Mouse (Mus musculus): Measurements from ENCODE around the gene Zfp513. TPM values are rescaled to one million over a fixed set of nuclear protein-coding genes. Genes with fewer than 3 reads are reported as not detected.

Gene Zfp513
- polyA plus RNA-seq, 1 experiment from 2014 or later = 7.4 TPM

- Histone ChIP-seq H3K4me1 (ENCODE audit: control insufficient read depth, insufficient read depth, low read length) (peaks cover 18% of the 10 kb centered on the region; the same call in 1 of the 2 replicates), H3K27me3 (ENCODE audit: control insufficient read depth, insufficient read depth, low read length) (no peaks in the 10 kb centered on the region), H3K4me3 (ENCODE audit: low read depth, low read length) (no peak overlapping the region), H3K36me3 (ENCODE audit: control insufficient read depth, insufficient read depth, low read length) (peaks cover 45% of the 10 kb centered on the region), H3K27ac (ENCODE audit: low read depth, low read length) (no peak overlapping the region), H3K4me2 (ENCODE audit: low read depth, low read length) (no peak overlapping the region), H3K9me3 (ENCODE audit: control insufficient read depth, low read length) (peaks cover 5% of the 10 kb centered on the region), H3K9ac (replicated peaks; ENCODE audit: low read depth, low read length) (no peak overlapping the region)
- 90% methylated on average over 2 of the region's 2 CpGs for WGBS
- ATAC-seq (ENCODE audit: low read depth) = no peak
Measured at GRCm38 (mm10) chr5:31203866-31204265, 1.8 kb upstream of the Zfp513 start.

- peaks cover 18% of the 10 kb centered on the region; the same call in 1 of the 2 replicates for H3K4me1 ChIP-seq (ENCODE audit: control insufficient read depth, insufficient read depth, low read length)
- peak overlapping the region; percentile 80 for H3K4me3 ChIP-seq (ENCODE audit: low read depth, low read length)
- peak overlapping the region; percentile 84; the same call in 1 of the 2 replicates for H3K9ac ChIP-seq (replicated peaks; ENCODE audit: low read depth, low read length)
- ATAC-seq (ENCODE audit: low read depth) = no peak
- H3K27me3 ChIP-seq (ENCODE audit: control insufficient read depth, insufficient read depth, low read length) = no peaks in the 10 kb centered on the region
- 82% methylated on average over 7 of the region's 7 CpGs for WGBS
- peaks cover 54% of the 10 kb centered on the region for H3K36me3 ChIP-seq (ENCODE audit: control insufficient read depth, insufficient read depth, low read length)
- 0 out of 2 replicates have a peak overlapping the region, but pooled peaks have one; percentile 75 for H3K27ac ChIP-seq (ENCODE audit: low read depth, low read length)
- H3K9me3 ChIP-seq (ENCODE audit: control insufficient read depth, low read length) = peaks cover 5% of the 10 kb centered on the region
- H3K4me2 ChIP-seq (ENCODE audit: low read depth, low read length) = peak overlapping the region; percentile 69
Measured at GRCm38 (mm10) chr5:31202933-31203332, 830 bp upstream of the Zfp513 start.

GRCm38 (mm10) chr5:31201042-31201741 is 911 bp downstream of the Zfp513 start:
- Histone ChIP-seq H3K27me3 (ENCODE audit: control insufficient read depth, insufficient read depth, low read length) (no peaks in the 10 kb centered on the region), H3K27ac (ENCODE audit: low read depth, low read length) (peak overlapping the region; percentile 84; the same call in 1 of the 2 replicates), H3K9me3 (ENCODE audit: control insufficient read depth, low read length) (peaks cover 5% of the 10 kb centered on the region), H3K9ac (replicated peaks; ENCODE audit: low read depth, low read length) (peak overlapping the region; percentile 84), H3K36me3 (ENCODE audit: control insufficient read depth, insufficient read depth, low read length) (peaks cover 65% of the 10 kb centered on the region), H3K4me3 (ENCODE audit: low read depth, low read length) (peak overlapping the region; percentile 80), H3K4me2 (ENCODE audit: low read depth, low read length) (peak overlapping the region; percentile 84), H3K4me1 (ENCODE audit: control insufficient read depth, insufficient read depth, low read length) (peaks cover 18% of the 10 kb centered on the region; the same call in 1 of the 2 replicates)
- WGBS = 22% methylated on average over 13 of the region's 13 CpGs
- ATAC-seq (ENCODE audit: low read depth) = no peak

GRCm38 (mm10) chr5:31200327-31200768 is 1.8 kb downstream of the Zfp513 start:
- H3K27ac ChIP-seq (ENCODE audit: low read depth, low read length) = 0 out of 2 replicates have a peak overlapping the region, but pooled peaks have one; percentile 28
- peaks cover 67% of the 10 kb centered on the region for H3K36me3 ChIP-seq (ENCODE audit: control insufficient read depth, insufficient read depth, low read length)
- peaks cover 5% of the 10 kb centered on the region for H3K9me3 ChIP-seq (ENCODE audit: control insufficient read depth, low read length)
- H3K4me1 ChIP-seq (ENCODE audit: control insufficient read depth, insufficient read depth, low read length) = peaks cover 18% of the 10 kb centered on the region; the same call in 1 of the 2 replicates
- no peaks in the 10 kb centered on the region for H3K27me3 ChIP-seq (ENCODE audit: control insufficient read depth, insufficient read depth, low read length)
- WGBS = 90% methylated on average over 27 of the region's 27 CpGs
- no peak overlapping the region for H3K9ac ChIP-seq (replicated peaks; ENCODE audit: low read depth, low read length)
- H3K4me2 ChIP-seq (ENCODE audit: low read depth, low read length) = peak overlapping the region; percentile 84
- H3K4me3 ChIP-seq (ENCODE audit: low read depth, low read length) = peak overlapping the region; percentile 11; the same call in 1 of the 2 replicates
- ATAC-seq (ENCODE audit: low read depth) = no peak

- 82% methylated on average over 9 of the region's 9 CpGs for WGBS
- no peak overlapping the region for H3K9ac ChIP-seq (replicated peaks; ENCODE audit: low read depth, low read length)
- no peaks in the 10 kb centered on the region for H3K27me3 ChIP-seq (ENCODE audit: control insufficient read depth, insufficient read depth, low read length)
- peak overlapping the region; percentile 11; the same call in 1 of the 2 replicates for H3K4me3 ChIP-seq (ENCODE audit: low read depth, low read length)
- H3K27ac ChIP-seq (ENCODE audit: low read depth, low read length) = 0 out of 2 replicates have a peak overlapping the region, but pooled peaks have one; percentile 28
- H3K9me3 ChIP-seq (ENCODE audit: control insufficient read depth, low read length) = peaks cover 5% of the 10 kb centered on the region
- ATAC-seq (ENCODE audit: low read depth) = no peak
- peaks cover 18% of the 10 kb centered on the region; the same call in 1 of the 2 replicates for H3K4me1 ChIP-seq (ENCODE audit: control insufficient read depth, insufficient read depth, low read length)
- H3K4me2 ChIP-seq (ENCODE audit: low read depth, low read length) = peak overlapping the region; percentile 84; the same call in 1 of the 2 replicates
- H3K36me3 ChIP-seq (ENCODE audit: control insufficient read depth, insufficient read depth, low read length) = peaks cover 72% of the 10 kb centered on the region
Measured at GRCm38 (mm10) chr5:31199893-31200292, 2.2 kb downstream of the Zfp513 start.

- H3K4me2 ChIP-seq (ENCODE audit: low read depth, low read length) = no peak overlapping the region
- H3K9ac ChIP-seq (replicated peaks; ENCODE audit: low read depth, low read length) = no peak overlapping the region
- ATAC-seq (ENCODE audit: low read depth) = no peak
- peaks cover 5% of the 10 kb centered on the region for H3K9me3 ChIP-seq (ENCODE audit: control insufficient read depth, low read length)
- no peak overlapping the region for H3K4me3 ChIP-seq (ENCODE audit: low read depth, low read length)
- WGBS = 92% methylated on average over 19 of the region's 19 CpGs
- no peaks in the 10 kb centered on the region for H3K27me3 ChIP-seq (ENCODE audit: control insufficient read depth, insufficient read depth, low read length)
- H3K4me1 ChIP-seq (ENCODE audit: control insufficient read depth, insufficient read depth, low read length) = peaks cover 20% of the 10 kb centered on the region; the same call in 1 of the 2 replicates
- peaks cover 72% of the 10 kb centered on the region for H3K36me3 ChIP-seq (ENCODE audit: control insufficient read depth, insufficient read depth, low read length)
- no peak overlapping the region for H3K27ac ChIP-seq (ENCODE audit: low read depth, low read length)
Measured at GRCm38 (mm10) chr5:31199321-31199892, 2.7 kb downstream of the Zfp513 start.

GRCm38 (mm10) chr5:31198616-31199320 is 3.3 kb downstream of the Zfp513 start:
- Histone ChIP-seq H3K27ac (ENCODE audit: low read depth, low read length) (no peak overlapping the region), H3K36me3 (ENCODE audit: control insufficient read depth, insufficient read depth, low read length) (peaks cover 69% of the 10 kb centered on the region), H3K4me2 (ENCODE audit: low read depth, low read length) (no peak overlapping the region), H3K4me3 (ENCODE audit: low read depth, low read length) (no peak overlapping the region), H3K9me3 (ENCODE audit: control insufficient read depth, low read length) (peaks cover 5% of the 10 kb centered on the region), H3K4me1 (ENCODE audit: control insufficient read depth, insufficient read depth, low read length) (peaks cover 26% of the 10 kb centered on the region; the same call in 1 of the 2 replicates), H3K27me3 (ENCODE audit: control insufficient read depth, insufficient read depth, low read length) (no peaks in the 10 kb centered on the region), H3K9ac (replicated peaks; ENCODE audit: low read depth, low read length) (no peak overlapping the region)
- WGBS = 87% methylated on average over 5 of the region's 5 CpGs
- no peak for ATAC-seq (ENCODE audit: low read depth)

- H3K27me3 ChIP-seq (ENCODE audit: control insufficient read depth, insufficient read depth, low read length) = no peaks in the 10 kb centered on the region
- H3K9ac ChIP-seq (replicated peaks; ENCODE audit: low read depth, low read length) = no peak overlapping the region
- no peak overlapping the region for H3K27ac ChIP-seq (ENCODE audit: low read depth, low read length)
- peaks cover 5% of the 10 kb centered on the region for H3K9me3 ChIP-seq (ENCODE audit: control insufficient read depth, low read length)
- H3K4me2 ChIP-seq (ENCODE audit: low read depth, low read length) = no peak overlapping the region
- H3K4me1 ChIP-seq (ENCODE audit: control insufficient read depth, insufficient read depth, low read length) = peaks cover 27% of the 10 kb centered on the region; the same call in 1 of the 2 replicates
- ATAC-seq (ENCODE audit: low read depth) = no peak
- H3K36me3 ChIP-seq (ENCODE audit: control insufficient read depth, insufficient read depth, low read length) = peaks cover 66% of the 10 kb centered on the region
- no peak overlapping the region for H3K4me3 ChIP-seq (ENCODE audit: low read depth, low read length)
- WGBS = 85% methylated on average over 9 of the region's 9 CpGs
Measured at GRCm38 (mm10) chr5:31198170-31198569, 3.9 kb downstream of the Zfp513 start.
